Mouse (Mus musculus): ENCODE measurements around the gene Gm40193.
"Not testable (repeated sequence)": the region's sequence is repeated elsewhere in the genome, so short reads cannot be mapped to it uniquely, and the experiment has no call there.

Gene Gm40193

DNA sequence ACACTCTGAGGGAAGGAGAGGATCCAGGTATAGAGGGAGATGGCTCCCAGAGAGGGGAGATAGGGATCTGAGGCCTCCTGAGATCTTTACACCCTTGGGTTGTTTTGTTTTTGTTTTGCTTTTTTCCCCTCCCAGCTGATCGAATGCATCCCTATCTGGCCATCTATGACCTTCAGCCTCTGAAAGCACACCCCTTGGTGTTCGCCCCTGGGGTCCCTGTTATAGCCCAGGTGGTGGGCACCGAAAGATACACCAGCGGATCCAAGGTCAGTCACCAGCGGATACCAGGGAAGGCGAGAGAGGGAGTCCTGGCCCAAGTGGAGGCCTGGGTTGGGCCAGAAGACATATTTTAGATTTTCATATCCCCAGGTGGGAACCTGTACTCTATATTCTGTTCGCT is 8.2 kb upstream of the Gm40193 start:
- no peak for DNase-seq (ENCODE audit: low spot score)

DNA sequence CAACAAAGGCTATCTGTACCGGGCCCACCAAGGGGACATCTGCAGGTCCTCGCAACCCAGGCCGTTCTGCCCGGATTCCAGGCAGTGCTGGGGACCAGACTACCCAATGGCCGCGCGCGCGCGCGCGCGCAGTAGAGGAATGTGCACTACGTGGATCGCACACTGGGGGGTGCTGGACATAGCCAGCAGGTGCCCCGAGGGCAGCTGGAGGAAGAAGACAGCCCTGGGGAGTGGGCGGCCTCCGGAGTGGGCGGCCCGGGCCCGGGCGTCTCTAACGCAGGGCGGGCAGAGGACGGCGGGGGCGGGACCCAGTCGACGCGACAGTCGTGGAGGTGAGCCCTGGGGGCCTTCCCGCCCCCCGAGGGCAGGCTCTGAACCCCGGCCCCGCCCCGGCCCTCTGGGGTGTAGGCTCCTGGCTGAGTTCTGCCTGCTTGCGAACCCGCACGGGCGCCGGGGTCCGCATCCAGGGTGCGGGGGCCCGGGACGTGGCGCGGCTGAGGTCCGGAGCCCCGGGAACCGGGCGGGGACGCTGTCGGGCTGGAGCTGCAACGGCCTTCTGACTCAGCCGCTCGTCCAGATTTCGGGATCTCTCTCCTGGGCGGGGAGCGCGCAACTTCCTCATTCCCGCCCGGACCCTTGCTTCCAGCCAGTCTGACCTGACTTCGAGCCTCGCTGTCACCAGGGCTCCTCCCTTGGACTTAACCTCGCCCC is 7.3 kb upstream of the Gm40193 start, which contains the start of gene Pld2:
Pld2 (plus strand) TSS at position 188 of the 711 bp plus-strand sequence.
- peak; percentile 77 for DNase-seq (ENCODE audit: low spot score)

DNA sequence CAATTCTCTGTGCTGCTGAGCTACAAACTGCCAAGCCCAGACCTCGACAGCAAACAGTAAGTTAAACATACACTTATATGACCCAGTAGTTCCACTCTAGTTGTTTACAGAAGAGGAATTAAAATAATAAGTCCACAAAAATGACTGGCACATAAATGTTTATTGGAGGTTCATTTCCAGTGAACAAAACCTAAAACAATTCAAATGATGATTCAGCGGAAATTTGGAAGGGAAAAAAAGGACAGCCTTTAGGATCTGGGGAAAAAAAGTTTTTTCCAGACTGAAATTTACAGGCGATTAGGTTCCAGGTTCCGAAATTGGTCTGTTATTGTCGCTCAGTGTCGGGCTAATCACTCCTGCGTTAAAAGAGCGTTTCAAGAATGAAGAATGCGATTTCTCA is 6.7 kb upstream of the Gm40193 start:
- no peak for DNase-seq (ENCODE audit: low spot score)

DNA sequence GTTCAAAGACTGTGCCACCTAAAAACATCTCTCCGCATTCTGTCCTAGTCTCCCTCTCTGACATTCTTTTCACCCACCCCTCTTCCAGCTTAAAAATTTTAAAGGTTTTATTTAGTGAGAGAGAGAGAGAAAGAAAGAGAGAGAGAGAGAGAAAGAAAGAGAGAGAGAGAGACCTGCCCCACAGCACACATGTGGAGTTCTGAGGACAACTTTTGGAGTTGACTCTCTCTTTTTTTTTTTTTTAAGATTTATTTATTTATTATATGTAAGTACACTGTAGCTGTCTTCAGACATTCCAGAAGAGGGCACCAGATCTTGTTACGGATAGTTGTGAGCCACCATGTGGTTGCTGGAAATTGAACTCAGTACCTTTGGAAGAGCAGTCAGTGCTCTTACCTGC is 1.7 kb downstream of the Gm40193 start:
- not testable (repeated sequence) for DNase-seq (ENCODE audit: low spot score)

DNA sequence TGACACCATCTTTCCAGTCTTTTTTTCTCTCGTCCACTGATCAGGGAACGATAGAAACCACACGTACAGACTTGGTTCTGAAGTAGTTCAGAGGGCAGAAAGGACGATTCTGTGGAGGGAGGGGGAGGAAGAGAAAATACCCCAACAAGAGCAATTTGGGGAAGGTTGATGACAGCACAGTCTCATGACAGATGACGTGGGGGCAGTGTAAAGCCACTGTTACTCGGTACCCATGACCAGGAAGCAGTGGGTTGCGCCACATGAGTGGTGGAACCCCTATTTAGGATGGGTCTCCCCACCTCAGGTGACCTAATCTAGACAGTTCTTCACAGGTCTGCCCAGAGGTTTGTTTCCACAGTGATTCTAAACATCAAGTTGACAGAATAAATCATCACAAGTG is 4.1 kb downstream of the Gm40193 start:
- no peak for DNase-seq (ENCODE audit: low spot score)

DNA sequence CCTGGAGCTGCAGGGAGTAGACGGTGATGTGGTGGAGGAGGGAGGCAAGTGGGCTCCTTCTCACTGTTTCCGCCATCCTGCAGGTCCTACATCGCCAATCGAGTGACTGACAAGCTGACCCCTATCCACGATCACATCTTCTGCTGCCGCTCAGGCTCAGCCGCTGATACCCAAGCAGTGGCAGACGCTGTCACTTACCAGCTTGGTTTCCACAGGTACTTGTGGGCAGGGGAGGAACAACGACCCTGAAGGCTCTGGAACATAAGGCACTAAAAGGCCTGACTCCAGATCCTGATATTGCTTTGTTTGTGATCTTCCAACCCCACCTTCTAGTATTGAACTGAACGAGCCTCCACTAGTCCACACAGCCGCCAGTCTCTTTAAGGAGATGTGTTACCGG is 6.5 kb downstream of the Gm40193 start:
- DNase-seq (ENCODE audit: low spot score), result no peak

DNA sequence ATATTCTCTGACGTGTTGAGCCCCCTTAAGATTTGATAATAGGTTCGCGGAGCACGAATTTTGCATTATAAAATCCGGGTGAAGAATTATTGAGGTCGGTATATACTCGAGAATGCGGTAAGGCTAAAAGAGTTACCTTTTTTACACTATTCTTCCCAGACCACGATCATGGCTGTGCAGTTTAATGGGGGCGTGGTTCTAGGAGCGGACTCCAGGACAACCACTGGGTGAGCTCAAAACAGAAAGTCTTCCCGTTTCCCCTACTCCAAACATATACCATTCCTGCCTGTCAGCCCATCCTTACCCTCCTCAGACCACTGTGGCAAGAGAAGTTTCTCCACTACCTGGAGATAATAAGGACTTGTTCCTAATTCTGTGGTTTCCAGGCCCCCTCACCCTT is 7.0 kb downstream of the Gm40193 start:
- DNase-seq (ENCODE audit: low spot score), result no peak

DNA sequence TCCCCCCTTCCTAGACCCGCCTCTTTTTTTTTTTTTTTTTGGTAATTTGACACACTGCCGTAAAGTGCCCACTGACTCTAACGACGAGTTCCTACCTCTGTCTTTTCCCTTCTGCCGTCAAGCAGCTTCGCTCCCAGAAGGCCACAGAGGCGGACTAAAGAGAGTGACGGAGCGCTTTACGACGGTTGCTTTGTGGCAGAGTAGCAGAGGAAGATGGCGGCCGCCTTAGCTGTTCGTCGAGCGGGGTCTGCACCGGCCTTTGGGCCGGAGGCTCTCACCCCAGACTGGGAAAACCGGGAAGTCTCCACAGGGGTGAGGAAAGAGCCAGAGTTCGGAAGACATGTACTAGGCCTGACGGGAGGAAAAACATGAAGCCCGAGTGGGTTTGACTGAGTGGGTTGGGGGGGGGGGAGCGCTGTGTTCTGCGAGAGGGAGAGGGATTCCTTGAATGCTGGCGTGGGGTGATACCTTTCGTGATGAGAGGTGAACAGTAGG is 7.5 kb downstream of the Gm40193 start, which contains the start of gene Psmb6:
Psmb6 (plus strand) TSS at position 184 of the 495 bp plus-strand sequence.
- DNase-seq (ENCODE audit: low spot score), result peak; percentile 97

DNA sequence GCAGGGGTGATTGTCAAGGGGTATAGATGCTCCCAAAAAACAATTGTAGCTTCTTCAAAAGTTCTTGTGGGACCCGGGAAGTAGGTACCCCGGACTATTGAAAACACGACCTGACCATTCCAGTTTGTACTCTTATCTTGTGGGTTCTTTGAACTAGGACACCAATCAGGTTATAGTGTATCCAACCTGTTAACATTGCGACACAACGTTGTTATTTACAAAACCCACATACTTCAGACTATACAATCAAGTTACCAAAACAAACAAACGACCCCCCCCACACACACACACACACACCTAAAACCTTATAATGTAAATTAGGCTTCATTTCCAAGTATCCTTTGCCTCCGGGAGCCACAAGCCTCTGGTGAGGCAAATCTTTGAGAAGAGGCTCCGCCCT is 8.0 kb downstream of the Gm40193 start:
- DNase-seq (ENCODE audit: low spot score), result no peak

DNA sequence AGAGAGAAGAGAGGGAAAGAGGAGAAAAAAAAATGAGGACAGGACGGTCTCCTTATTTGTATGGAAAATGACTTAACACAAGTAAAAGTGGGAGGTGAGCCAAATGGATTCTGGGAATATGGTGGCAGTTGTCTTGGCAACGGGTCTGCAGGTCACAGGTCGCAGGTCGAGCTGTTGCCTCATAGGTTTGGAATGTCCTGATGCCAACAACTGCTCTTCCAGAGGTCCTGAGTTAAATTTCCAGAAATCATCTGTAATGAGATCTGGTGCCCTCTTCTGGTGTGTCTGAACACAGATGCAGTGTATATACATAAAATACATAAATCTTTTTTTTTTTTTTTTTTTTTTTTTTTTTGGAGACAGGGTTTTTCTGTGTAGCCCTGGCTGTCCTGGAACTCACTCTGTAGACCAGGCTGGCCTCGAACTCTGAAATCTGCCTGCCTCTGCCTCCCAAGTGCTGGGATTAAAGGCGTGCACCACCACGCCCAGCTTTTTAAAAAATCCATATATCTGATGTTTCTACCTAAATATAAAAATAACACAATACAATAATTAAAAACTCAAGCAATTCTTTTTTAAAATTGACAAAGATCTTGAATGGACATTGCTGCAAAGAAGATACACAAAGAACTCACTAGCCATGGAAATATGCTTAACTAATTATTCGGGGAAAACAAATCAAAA is 9.3 kb downstream of the Gm40193 start:
- DNase-seq (ENCODE audit: low spot score), result not testable (repeated sequence)

DNA sequence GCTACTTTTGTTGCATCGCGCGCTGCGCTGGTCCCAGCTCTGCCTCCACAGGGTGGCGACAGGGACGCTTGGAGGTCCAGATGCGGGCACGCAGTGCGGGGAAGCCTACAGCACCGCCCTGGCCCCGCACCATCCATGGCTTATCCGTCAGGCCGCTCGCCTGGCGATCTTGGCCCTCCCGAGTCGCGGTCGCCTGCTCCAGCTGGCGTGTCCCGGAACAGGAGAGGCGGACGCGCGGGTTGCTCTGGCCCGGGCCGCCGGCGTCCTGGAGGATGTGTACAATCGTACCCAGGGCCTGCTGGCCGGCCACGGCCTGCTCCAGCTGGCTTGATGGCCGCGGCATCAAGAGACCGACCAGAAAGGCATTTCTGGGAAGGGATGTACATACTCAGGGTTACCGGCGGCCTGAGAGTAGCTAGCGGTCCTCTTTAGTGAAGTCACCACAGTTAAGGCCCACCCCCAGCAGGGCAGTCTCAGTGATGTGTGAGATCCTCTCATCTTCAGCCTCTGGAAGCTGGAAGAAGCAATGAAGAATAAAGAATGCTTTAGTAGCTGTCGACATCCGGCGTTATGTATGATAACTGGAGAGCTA is 12.5 kb downstream of the Gm40193 start:
- DNase-seq (ENCODE audit: low spot score), result peak; percentile 19

DNA sequence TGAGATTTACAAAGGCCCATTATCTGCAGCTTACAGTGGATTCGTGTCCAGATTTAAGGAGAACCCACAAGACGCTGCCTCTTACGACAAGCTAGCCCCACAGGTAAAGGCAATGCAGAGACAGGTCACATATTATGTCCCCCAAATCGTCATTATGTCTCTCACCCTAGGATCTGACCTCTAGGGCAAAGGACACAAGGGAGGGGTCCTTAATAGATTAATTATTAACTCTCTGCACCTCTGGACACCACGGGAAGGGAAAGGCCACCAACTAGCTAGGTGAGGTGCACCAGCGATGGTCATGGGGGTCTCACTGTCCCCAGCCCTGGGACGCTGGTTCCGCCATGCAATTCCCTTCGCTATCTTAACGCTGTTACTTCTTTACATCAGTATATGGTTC is 13.8 kb downstream of the Gm40193 start, which contains the start of gene Gltpd2:
Gltpd2 (plus strand) TSS at position 274 of the 400 bp plus-strand sequence.
- DNase-seq (ENCODE audit: low spot score), result no peak

DNA sequence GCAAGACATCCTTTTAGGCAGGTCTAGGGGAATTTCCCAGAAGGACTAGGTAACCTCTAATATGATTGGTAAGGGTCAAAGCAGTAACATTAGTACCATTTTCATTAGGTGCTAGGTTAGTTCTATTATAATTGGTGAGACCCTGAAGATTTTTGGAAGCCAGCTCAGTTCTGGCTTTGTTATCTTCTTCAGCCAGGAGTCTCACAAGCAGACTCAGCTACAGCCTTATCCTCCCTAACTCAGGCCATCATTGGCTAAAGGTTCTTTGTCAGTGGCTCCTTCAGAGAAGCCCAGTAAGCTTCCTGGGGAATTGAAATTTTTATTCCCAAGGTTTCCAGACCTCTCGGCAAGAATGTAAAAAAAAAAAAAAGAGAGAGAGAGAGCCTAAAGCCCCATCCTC is 14.3 kb downstream of the Gm40193 start:
- no peak for DNase-seq (ENCODE audit: low spot score)

DNA sequence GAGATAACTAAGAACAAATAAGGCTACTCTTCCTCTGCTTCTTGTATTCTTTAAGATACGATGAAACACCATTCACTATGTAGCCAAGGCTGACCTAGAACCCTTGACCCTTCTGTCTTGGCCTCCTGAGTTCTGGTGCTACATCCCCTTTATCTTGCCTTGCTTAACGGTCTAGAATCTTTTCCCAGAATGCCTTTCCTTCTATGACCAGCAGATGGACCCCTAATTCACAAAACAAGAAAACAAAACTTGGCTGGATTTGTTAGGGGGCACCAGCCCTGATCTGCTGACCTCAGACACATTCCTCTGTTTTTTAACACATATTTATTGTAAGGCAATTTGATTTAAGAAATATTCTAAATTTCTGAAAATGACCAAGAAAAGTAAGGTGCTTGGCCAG is 16.4 kb downstream of the Gm40193 start:
- DNase-seq (ENCODE audit: low spot score), result no peak

DNA sequence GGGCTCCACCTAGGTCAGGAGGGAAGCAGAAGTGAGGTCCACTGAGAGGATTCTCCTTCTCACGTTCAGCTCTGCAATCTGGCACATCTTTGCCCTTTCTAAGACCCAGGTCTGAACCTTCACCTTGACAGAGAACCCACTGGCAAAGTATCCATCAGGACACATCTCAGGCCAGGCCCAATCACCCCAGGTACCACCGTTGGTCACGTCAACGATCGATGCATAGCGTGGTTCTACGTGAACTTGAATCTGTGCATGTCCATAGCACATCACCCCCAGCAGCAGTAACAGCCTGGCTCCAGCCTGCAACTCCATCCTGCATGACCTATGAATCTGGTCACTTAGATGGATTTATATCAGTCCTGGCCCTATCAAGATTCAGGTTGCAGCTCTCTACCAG is 18.5 kb downstream of the Gm40193 start, which contains the start of gene Vmo1:
Vmo1 (minus strand) TSS at position 329 of the 400 bp plus-strand sequence.
- no peak for DNase-seq (ENCODE audit: low spot score)

DNA sequence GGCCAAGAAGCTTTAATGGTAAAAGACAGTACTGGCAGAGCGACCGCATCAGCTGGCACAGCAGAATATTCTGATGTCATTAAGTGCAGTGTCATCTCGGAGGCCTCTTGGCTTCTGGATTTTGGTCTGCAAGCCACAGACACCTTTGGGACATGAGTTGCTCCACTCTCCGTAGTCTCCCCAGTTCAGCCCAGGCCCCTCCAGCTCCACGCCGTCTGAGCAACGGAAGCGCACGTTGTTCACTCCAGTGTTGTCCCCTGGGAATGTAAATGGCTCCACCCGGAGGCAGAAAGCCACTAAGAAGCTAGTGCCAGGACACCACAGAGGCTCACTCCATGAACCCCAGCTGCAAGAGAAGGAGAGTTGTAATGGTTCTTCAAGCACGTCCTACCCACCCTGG is 19.2 kb downstream of the Gm40193 start:
- DNase-seq (ENCODE audit: low spot score), result no peak

DNA sequence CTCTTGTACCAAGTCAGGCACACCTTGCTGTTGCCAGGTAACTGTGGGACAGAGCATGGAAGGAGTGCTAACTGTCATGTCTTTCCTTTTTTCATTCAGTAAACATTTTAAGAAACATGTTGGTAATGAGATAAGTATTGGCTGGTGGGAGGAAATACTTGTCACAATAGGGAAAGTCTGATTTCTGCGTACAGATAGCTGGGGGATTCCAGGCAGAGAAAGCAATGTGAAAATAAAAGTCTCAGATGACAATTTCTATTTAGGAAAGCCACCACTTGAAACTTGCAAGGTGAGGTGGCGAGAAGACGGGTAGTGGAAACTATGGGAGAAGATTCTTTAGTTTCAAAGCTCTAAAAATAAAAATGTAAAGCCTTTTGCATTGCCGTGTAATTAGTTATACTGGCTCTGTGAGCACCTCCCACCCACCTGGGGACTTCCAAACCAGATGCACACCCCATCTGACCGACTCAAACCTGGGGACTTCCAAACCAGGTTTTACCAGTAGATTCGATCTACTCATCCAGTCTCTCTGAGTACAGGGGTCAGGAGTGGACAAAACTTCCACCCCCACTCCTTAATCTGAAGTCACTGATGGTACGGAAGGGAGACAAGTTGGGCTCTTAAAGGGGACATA is 19.9 kb downstream of the Gm40193 start:
- no peak for DNase-seq (ENCODE audit: low spot score)

DNA sequence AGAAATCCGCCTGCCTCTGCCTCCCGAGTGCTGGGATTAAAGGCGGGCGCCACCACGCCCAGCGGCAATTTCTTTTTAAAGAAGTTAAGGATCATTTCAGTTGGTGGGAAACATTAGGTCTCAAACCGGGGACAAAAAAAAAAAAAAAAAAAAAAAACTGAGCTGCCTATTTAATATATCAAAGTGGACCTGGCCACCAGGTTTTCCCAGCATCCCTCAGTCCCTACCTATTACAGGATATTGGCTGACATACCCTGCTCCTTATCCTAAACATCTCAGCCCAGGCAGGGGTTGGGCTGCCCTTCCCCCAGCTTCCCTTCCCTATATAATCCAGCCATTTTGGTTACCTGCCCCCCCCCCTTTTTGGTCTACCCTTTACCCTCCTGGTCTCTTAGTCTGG is 20.9 kb downstream of the Gm40193 start:
- no peak for DNase-seq (ENCODE audit: low spot score)

DNA sequence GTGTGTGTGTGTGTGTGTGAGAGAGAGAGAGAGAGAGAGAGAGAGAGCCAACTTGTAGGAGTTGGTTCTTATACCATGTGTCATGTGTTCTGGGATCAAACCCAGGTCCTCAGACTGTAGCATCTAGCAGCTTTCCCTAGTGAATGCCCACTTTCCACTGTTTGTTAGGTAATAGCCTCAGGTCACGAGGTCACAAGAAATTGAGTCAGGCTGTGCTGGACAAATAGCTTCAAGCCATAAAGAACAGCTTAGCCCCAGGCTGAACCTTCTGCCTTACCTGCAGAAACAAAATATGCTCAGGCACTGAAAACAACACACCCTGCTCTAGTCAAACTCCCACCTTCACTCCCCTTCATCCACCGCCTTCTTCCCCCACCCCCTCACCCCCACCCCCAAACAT is 21.5 kb downstream of the Gm40193 start:
- DNase-seq (ENCODE audit: low spot score), result no peak

DNA sequence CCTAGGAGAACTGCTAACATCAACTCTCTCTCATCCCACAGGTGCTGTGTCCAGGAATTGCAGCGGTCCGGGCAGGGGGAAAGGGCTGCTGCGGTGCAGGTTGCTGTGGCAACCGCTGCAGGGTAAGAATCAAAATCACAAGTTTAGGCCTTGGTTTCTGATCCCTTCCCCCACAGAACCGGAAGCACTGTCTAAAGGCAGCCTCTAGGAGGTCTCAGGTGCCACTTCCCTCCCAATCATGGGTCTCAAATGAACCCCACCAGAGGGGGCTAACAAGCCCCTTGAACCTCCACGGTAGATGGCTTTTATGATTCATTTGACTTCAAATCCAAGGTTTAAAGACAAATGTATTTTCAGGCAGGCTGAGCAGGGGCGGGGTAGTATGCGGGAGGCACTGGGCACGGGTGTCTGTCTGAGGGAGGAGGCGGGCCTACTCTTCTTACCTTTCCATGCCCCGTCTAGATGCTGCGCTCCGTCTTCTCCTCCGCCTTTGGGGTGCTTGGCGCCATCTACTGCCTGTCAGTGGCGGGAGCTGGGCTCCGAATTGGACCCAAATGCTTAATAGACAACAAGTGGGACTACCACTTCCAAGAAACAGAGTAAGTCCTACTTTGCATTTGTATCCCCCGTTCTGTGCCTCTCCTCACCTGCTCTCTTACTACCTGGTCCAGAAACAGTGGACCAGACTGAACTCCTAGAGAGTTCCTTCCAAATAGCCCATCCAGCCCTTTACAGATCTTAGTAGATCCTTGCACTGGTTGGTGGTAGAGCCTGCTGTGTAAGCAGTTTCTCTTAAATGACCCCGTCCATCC is 22.8 kb downstream of the Gm40193 start:
- DNase-seq (ENCODE audit: low spot score), result no peak

DNA sequence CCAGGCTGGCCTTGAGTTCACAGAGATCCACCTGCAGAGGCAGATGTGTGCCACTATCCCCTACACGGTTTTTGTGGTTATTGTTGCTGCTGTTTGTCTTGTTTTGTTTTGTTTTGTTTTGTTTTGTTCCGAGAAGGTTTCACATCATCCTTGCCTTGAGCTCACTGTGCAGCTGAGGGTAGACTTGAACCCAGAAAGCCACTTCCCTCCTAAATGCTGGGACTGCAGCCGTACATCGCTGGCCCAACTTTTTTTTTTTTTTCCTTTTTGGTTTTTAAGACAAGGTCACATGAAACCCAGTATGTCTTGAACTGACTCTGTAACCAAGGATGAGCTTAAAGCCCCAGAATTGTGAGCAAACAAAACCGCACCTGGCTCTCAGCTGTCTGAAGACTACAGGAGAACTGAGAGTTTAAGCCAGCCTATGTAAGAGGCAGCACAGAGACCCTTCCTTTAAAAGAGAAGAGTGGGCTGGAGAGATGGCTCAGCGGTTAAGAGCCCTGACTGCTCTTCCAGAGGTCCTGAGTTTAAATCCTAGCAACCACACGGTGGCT is 25.7 kb downstream of the Gm40193 start:
- no peak for DNase-seq (ENCODE audit: low spot score)

Data from testis, postnatal 14 days (tissue).